Mouse (Mus musculus) olfactory bulb, adult 2 months (tissue): ENCODE data around the gene Pnliprp2. TPM values are rescaled to one million over a fixed set of nuclear protein-coding genes. Genes with fewer than 3 reads are reported as not detected.

Experiments
- H3K27ac ChIP-seq: fragments of 200-500 bp; 2 replicates; pipeline ENCODE4 v1.5.1; 2012; ENCODE audit warnings: low read depth, low read length; ENCODE audit not compliant: insufficient read depth
- H3K4me1 ChIP-seq: fragments of 200-500 bp; 2 replicates; pipeline ENCODE4 v1.6.1; 2012; ENCODE audit warnings: low read length; ENCODE audit not compliant: control insufficient read depth, insufficient read depth
- H3K4me3 ChIP-seq: fragments of 200-500 bp; 2 replicates; pipeline ENCODE4 v1.5.1; 2012; ENCODE audit warnings: mild to moderate bottlenecking, low read depth, low read length, moderate library complexity; ENCODE audit not compliant: insufficient read depth
- CTCF ChIP-seq: fragments of 200-500 bp; IDR thresholded peaks from 2 replicates; pipeline ENCODE4 v1.5.1; 2012; ENCODE audit warnings: low read depth, mild to moderate bottlenecking, low read length, moderate library complexity; ENCODE audit not compliant: insufficient read depth
- POLR2A ChIP-seq: fragments of 200-500 bp; IDR thresholded peaks from 2 replicates; pipeline ENCODE4 v1.6.1; 2012; ENCODE audit warnings: mild to moderate bottlenecking, low read depth, low read length, moderate library complexity; ENCODE audit not compliant: insufficient read depth
- WGBS: fragments of 180-500 bp; shearing (Covaris S2); methylation state at CpG from one replicate; pipeline ENCODE4 v1.1.7; 2018; 5-methylcytosine and 5-hydroxymethylcytosine counted together
- polyA plus RNA-seq: library from polyadenylated mRNA; stranded (reverse); fragments of >200 nt; gene quantifications from 2 replicates; pipeline ENCODE4 v1.2.4, GENCODE M21; 2012; ENCODE audit warnings: low replicate concordance; ENCODE audit not compliant: missing spikeins, insufficient read depth, insufficient read length

Gene Pnliprp2
- polyA plus RNA-seq, 1 experiment, result not detected

DNA sequence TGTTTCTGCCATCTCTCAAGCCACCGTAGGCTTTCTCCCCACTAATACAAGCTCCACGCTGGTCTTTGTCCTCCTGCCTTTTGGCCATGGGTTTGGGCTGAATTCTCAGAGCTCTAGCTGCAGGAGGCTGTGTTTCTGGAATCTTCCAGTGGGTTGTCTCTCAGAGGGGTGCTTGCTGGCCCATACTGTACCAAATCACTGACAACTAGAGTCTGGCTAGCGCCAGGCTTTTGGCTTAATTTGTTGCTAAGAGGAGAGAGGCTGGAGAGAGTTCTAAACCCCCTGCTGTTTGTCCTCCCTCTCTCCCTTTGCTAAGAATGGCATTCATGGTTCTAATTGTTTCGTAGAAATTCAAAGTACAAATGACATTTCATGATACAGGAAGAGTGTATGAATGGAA, 22.0 kb downstream of the Pnliprp2 start:
- 74% methylated on average over 4 of the region's 4 CpGs for WGBS
- no peak for TF ChIP-seq POLR2A
- TF ChIP-seq CTCF, result no peak
- H3K4me3 ChIP-seq, result no peak overlapping the region
- no peak overlapping the region for H3K27ac ChIP-seq
- no peaks in the 10 kb centered on the region for H3K4me1 ChIP-seq

- Histone ChIP-seq H3K4me3 (no peak overlapping the region), H3K4me1 (peaks cover 3% of the 10 kb centered on the region; the same call in 1 of the 2 replicates), H3K27ac (no peak overlapping the region)
- 62% methylated on average over 7 of the region's 7 CpGs for WGBS
- no peak for TF ChIP-seq CTCF
- no peak for TF ChIP-seq POLR2A
Observed at GRCm38 (mm10) chr19:58783938-58784337, 24.4 kb downstream of the Pnliprp2 start.

DNA sequence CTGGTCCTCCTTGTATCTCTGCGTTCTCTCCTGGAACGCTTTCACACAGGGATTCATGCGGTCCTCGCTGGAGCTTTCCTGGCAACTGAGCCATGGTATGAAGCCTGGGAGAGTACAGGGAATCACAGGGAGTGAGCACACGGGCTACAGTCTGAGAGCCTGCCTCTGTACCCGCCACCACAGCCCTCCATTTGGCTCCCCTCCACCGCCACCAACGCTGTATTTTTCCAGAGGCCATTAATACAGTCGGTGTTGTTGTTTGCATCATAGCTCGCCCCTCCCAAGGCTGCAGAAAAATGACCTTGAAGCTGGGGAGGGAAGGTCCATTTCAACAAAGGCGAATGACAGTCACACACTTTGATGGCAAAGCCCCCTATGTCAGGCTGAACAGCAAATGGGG, 29.7 kb downstream of the Pnliprp2 start:
- Histone ChIP-seq H3K27ac (no peak overlapping the region), H3K4me3 (no peak overlapping the region), H3K4me1 (peaks cover 4% of the 10 kb centered on the region; the same call in 1 of the 2 replicates)
- TF ChIP-seq POLR2A (no peak), CTCF (no peak)
- WGBS, result 61% methylated on average over 11 of the region's 11 CpGs

GRCm38 (mm10) chr19:58794284-58794683, 34.8 kb downstream of the Pnliprp2 start, which contains the start of gene 1700019N19Rik:
Gene 1700019N19Rik (minus strand): TSS chr19:58794461.
- Histone ChIP-seq H3K27ac (no peak within 1 kb of the TSS), H3K4me3 (no peak within 1 kb of the TSS), H3K4me1 (peaks cover 5% of the 10 kb centered on the region)
- WGBS, result 60% methylated on average over 10 of the region's 10 CpGs
- TF ChIP-seq POLR2A (no peak), CTCF (no peak)

- Histone ChIP-seq H3K27ac (no peak overlapping the region), H3K4me1 (peaks cover 9% of the 10 kb centered on the region), H3K4me3 (no peak overlapping the region)
- WGBS, result 78% methylated on average over 12 of the region's 12 CpGs
- TF ChIP-seq CTCF, result no peak
- TF ChIP-seq POLR2A, result no peak
Observed at GRCm38 (mm10) chr19:58795114-58795669, 35.7 kb downstream of the Pnliprp2 start.

DNA sequence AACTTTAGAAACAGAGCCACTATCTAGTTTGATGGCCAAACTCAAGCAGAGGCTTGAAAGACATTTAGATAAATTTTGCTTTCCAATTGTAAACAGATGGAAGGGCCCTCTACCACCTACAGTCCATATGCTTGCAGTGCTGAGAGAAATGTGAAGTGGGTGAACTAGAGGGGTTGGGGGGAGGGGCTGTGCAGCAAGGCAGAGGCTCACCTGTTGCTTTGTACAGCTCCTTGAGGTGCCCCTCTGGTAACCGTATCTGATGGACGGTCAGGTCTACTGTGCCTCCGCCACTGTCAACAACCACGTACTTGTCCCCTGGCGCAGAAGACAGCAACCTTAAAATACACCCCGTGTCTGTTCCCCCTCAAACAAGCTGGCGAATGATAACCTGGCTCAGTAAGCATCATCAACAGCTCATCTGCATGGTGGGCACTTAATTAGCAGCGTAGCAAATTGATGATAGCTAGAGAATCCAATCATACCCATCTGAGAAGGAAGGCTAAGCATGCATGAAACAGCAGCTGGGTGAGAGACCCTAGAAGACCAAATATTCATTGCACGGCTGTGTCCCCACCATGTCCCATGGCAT, 45.8 kb downstream of the Pnliprp2 start:
- 95% methylated on average over 9 of the region's 9 CpGs for WGBS
- H3K27ac ChIP-seq, result no peak overlapping the region
- no peak overlapping the region for H3K4me3 ChIP-seq

DNA sequence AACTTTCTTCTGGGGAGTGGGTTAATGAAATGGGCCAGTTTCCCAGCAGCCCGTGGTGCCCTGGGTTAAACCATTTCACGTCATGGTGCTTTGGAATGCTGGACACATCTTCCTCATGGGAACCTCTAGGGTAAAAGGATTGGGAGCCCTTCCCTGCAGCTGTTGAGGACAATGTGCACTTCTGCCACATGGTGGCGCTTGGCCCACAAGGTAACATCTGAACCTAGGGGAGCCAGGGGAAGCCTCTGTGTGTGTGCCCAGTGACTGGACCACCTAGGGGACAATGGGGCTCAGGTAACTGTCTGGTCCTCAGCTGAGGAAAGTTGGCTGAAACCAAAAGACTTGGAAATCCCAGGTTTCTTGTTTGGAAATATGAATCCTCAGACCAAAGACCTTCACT, 46.8 kb downstream of the Pnliprp2 start:
- peak; percentile 65 for TF ChIP-seq CTCF
- no peak for TF ChIP-seq POLR2A
- Histone ChIP-seq H3K4me3 (no peak overlapping the region), H3K4me1 (peaks cover 3% of the 10 kb centered on the region; the same call in 1 of the 2 replicates), H3K27ac (no peak overlapping the region)
- 5% methylated on average over 3 of the region's 3 CpGs for WGBS

More for the DNA sequence above, 45.8 kb downstream of the Pnliprp2 start:
- TF ChIP-seq POLR2A (no peak), CTCF (no peak)
- no peaks in the 10 kb centered on the region for H3K4me1 ChIP-seq

DNA sequence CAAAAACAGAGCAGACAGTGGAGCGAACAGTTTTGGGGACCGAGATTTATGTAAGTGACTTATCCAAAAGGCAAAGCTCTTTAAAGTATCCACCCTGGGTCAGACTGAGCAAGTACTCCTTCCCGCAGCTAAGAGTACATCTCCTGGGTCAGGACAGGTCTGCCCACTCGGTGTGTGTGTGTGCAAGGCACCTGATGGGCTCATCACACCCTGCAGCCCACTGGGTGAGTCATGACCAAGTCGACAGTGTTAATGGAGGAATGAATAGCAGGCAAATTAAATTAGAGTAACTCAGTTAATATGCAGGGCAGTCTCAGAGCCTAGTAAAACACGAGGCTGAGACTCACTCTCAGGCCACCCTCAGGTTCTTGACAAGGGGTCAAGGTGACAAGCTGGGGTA, 49.3 kb downstream of the Pnliprp2 start:
- 78% methylated on average over 6 of the region's 6 CpGs for WGBS
- H3K4me1 ChIP-seq, result peaks cover 3% of the 10 kb centered on the region; the same call in 1 of the 2 replicates
- no peak overlapping the region for H3K27ac ChIP-seq
- no peak overlapping the region for H3K4me3 ChIP-seq
- TF ChIP-seq CTCF, result no peak
- TF ChIP-seq POLR2A, result no peak

DNA sequence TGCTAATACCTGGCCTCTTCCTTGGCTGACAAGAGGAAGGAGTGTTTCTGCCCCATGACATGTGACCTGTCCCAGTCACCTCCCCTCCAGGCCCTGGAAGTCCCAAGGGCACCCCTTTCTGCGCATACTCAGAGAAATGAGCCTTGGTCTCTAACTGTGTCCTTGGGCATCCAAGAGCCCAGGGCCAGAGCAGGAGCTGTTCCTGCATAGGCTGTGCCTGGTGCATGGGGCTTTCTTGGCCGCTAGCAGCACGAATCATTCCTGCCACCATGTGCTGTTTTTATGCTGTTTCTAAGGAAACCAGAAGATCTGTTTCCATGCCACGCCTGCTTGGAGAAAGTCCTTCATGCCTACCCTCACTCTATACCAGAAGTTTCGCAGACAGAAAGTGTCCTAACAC, 51.0 kb downstream of the Pnliprp2 start:
- H3K27ac ChIP-seq, result no peak overlapping the region

More for the DNA sequence above, 51.0 kb downstream of the Pnliprp2 start:
- TF ChIP-seq CTCF, result no peak
- no peak for TF ChIP-seq POLR2A
- Histone ChIP-seq H3K4me1 (peaks cover 5% of the 10 kb centered on the region; the same call in 1 of the 2 replicates), H3K4me3 (no peak overlapping the region)
- whole genome bisulfite sequencing, result 72% methylated on average over 5 of the region's 5 CpGs
